Mouse (Mus musculus): Measurements from ENCODE around the gene Jazf1.

Jazf1 gene

GRCm38 (mm10) chr6:53006032-53006431 is 62.4 kb downstream of the Jazf1 start:
- peak; percentile 93 for DNase-seq

GRCm38 (mm10) chr6:53005544-53005943 is 62.9 kb downstream of the Jazf1 start:
- DNase-seq: no peak

- no peak for DNase-seq
Measured at GRCm38 (mm10) chr6:52990816-52991215, 77.6 kb downstream of the Jazf1 start.

GRCm38 (mm10) chr6:52987905-52988640 is 80.4 kb downstream of the Jazf1 start:
- DNase-seq: no peak

GRCm38 (mm10) chr6:52987391-52987790 is 81.0 kb downstream of the Jazf1 start:
- DNase-seq: no peak

GRCm38 (mm10) chr6:52982175-52982574 is 86.3 kb downstream of the Jazf1 start:
- no peak for DNase-seq

GRCm38 (mm10) chr6:52979503-52979902 is 88.9 kb downstream of the Jazf1 start:
- DNase-seq: no peak

GRCm38 (mm10) chr6:52973351-52973750 is 95.1 kb downstream of the Jazf1 start:
- no peak for DNase-seq

GRCm38 (mm10) chr6:52972138-52972537 is 96.3 kb downstream of the Jazf1 start:
- no peak for DNase-seq

GRCm38 (mm10) chr6:52969717-52970261 is 98.6 kb downstream of the Jazf1 start:
- DNase-seq: peak; percentile 76

GRCm38 (mm10) chr6:52968346-52968891 is 100.0 kb downstream of the Jazf1 start:
- no peak for DNase-seq

- DNase-seq: no peak
Measured at GRCm38 (mm10) chr6:52967557-52968270, 100.7 kb downstream of the Jazf1 start.

- no peak for DNase-seq
Measured at GRCm38 (mm10) chr6:52966001-52966400, 102.4 kb downstream of the Jazf1 start.

- DNase-seq: no peak
Measured at GRCm38 (mm10) chr6:52965340-52965739, 103.1 kb downstream of the Jazf1 start.

GRCm38 (mm10) chr6:52963840-52964690 is 104.4 kb downstream of the Jazf1 start:
- peak; percentile 77 for DNase-seq

GRCm38 (mm10) chr6:52963430-52963732 is 105.0 kb downstream of the Jazf1 start:
- DNase-seq: peak; percentile 60

GRCm38 (mm10) chr6:52962600-52963429 is 105.6 kb downstream of the Jazf1 start:
- peak; percentile 49 for DNase-seq

GRCm38 (mm10) chr6:52961660-52962490 is 106.6 kb downstream of the Jazf1 start:
- no peak for DNase-seq

- peak; percentile 84 for DNase-seq
Measured at GRCm38 (mm10) chr6:52957730-52958129, 110.7 kb downstream of the Jazf1 start.

GRCm38 (mm10) chr6:52956131-52956530 is 112.3 kb downstream of the Jazf1 start:
- DNase-seq: no peak

- DNase-seq: no peak
Measured at GRCm38 (mm10) chr6:52955304-52955703, 113.1 kb downstream of the Jazf1 start.

Data from cerebellum, adult 9-11 months (tissue).